Mouse (Mus musculus): Measurements from ENCODE around the gene Scimp. TPM values are rescaled to one million over a fixed set of nuclear protein-coding genes. Genes with fewer than 3 reads are reported as not detected.
"Not testable (repeated sequence)": the region's sequence is repeated elsewhere in the genome, so short reads cannot be mapped to it uniquely, and the experiment has no call there.

Gene Scimp
- polyA plus RNA-seq, 1 experiment from 2014 or later: 2.6 TPM

DNA sequence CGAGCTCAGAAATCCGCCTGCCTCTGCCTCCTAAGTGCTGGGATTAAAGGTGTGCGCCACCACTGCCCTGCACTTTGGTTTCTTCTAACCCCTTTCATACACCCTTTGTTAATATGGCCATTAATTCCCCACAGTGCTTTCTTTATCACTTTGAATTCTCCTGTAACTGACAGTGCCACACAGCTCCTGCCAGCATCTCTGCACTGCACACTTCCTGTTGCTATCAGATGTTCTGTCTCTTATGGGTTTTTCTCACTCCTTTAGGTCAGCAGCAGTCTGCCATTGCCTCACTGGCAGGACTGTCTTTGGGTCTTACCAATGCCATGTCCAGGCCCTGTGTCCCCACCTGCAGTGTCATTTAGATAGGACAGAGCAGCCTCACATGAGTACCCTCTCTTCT is 41.6 kb downstream of the Scimp start:
- Histone ChIP-seq H3K27ac (ENCODE audit: low read depth) (no peak overlapping the region), H3K36me3 (replicated peaks; ENCODE audit: insufficient read depth, low read length) (peaks cover 21% of the 10 kb centered on the region), H3K9ac (replicated peaks) (no peak overlapping the region), H3K4me2 (ENCODE audit: low read depth, low read length) (no peak overlapping the region), H3K4me3 (ENCODE audit: low read depth, low read length) (no peak overlapping the region), H3K9me3 (ENCODE audit: low read length) (no peaks in the 10 kb centered on the region), H3K27me3 (ENCODE audit: insufficient read depth, low read length) (no peaks in the 10 kb centered on the region), H3K4me1 (ENCODE audit: insufficient read depth) (peaks cover 5% of the 10 kb centered on the region; the same call in 1 of the 2 replicates)
- no peak for DNase-seq
- WGBS (ENCODE audit: insufficient replicate concordance): 60% methylated on average over 3 of the region's 3 CpGs
- no peak for ATAC-seq
- no peak for TF ChIP-seq CTCF (IDR thresholded peaks at IDR 0.05; ENCODE audit: low read depth)
- no peak for TF ChIP-seq EP300 (IDR thresholded peaks at IDR 0.05; ENCODE audit: low read depth)

DNA sequence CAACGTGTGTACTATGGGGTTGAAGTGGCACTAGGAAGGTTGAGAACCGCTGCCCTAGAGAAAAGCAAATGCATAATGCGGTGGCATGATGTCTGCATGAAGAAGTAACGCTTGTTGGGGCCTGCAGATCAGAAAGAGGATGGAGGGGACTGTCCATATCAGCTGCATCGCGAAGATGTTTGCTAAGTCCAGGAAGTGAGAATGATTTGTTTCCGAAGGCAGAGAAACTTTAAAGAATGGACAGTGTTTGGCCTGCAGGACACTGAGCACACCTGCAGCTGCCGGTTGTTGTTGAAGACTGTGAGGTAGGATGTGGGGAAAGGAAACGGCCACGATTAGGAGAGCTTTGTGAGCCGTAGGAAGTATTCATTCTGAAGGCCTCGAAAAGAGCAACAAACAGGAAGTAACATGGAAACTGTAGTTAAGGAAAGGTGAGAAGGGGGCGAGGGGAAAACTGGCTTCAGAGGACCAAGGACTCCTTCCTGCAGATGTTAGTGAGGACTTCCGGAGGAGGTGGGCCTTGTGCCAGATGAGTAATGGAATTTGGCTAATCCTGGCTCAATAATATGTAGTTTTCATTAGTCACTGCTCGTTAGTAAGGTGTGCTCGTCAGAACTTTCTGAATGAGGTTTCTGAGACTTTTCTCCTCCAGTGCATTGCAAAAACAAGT is 46.5 kb downstream of the Scimp start:
- 59% methylated on average over 16 of the region's 16 CpGs for WGBS (ENCODE audit: insufficient replicate concordance)
- ATAC-seq (no peak), DNase-seq (no peak)
- H3K36me3 ChIP-seq (replicated peaks; ENCODE audit: insufficient read depth, low read length): peaks cover 4% of the 10 kb centered on the region
- H3K9me3 ChIP-seq (ENCODE audit: low read length): no peaks in the 10 kb centered on the region
- no peak overlapping the region for H3K4me2 ChIP-seq (ENCODE audit: low read depth, low read length)
- TF ChIP-seq CTCF (IDR thresholded peaks at IDR 0.05; ENCODE audit: low read depth) (no peak), EP300 (IDR thresholded peaks at IDR 0.05; ENCODE audit: low read depth) (no peak)
- H3K4me1 ChIP-seq (ENCODE audit: insufficient read depth): peaks cover 12% of the 10 kb centered on the region
- H3K4me3 ChIP-seq (ENCODE audit: low read depth, low read length): no peak overlapping the region
- no peaks in the 10 kb centered on the region for H3K27me3 ChIP-seq (ENCODE audit: insufficient read depth, low read length)
- H3K27ac ChIP-seq (ENCODE audit: low read depth): no peak overlapping the region; the same call in 1 of the 2 replicates
- H3K9ac ChIP-seq (replicated peaks): 0 out of 2 replicates have a peak overlapping the region, but pooled peaks have one; percentile 5

- Histone ChIP-seq H3K27ac (ENCODE audit: low read depth) (peak within 1 kb of the TSS; percentile 91), H3K4me3 (ENCODE audit: low read depth, low read length) (peak within 1 kb of the TSS; percentile 74), H3K9me3 (ENCODE audit: low read length) (no peaks in the 10 kb centered on the region), H3K4me1 (ENCODE audit: insufficient read depth) (peaks cover 12% of the 10 kb centered on the region), H3K9ac (replicated peaks) (peak within 1 kb of the TSS; percentile 86), H3K36me3 (replicated peaks; ENCODE audit: insufficient read depth, low read length) (peaks cover 2% of the 10 kb centered on the region; the same call in 1 of the 2 replicates), H3K27me3 (ENCODE audit: insufficient read depth, low read length) (no peaks in the 10 kb centered on the region), H3K4me2 (ENCODE audit: low read depth, low read length) (peak within 1 kb of the TSS; percentile 91)
- TF ChIP-seq CTCF (IDR thresholded peaks at IDR 0.05; ENCODE audit: low read depth) (no peak), EP300 (IDR thresholded peaks at IDR 0.05; ENCODE audit: low read depth) (no peak)
- under 1% methylated on average over 77 of the region's 78 CpGs for WGBS (ENCODE audit: insufficient replicate concordance)
- DNase-seq (peak; percentile 84), ATAC-seq (peak; percentile 90)
Measured at GRCm38 (mm10) chr11:70763936-70764808, 48.2 kb downstream of the Scimp start, which contains the start of gene Zfp3. Zfp3 (plus strand) TSS chr11:70764209.

DNA sequence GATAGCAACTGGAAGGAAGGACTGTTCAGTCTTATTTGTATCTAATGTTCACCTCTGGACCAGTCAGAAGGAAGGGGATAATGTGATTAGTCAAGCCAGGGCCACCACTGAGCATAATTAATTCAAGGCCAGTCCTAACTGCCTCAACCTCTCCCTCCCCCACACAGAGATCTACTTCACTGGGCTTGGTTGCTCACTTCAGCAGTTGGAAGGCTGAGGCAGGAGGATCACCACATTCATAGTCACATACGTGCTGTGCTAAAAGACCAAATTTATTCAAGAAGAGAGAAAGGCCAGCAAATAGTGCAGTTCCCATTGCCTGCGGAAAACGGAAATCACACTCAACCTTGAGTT is 48.8 kb downstream of the Scimp start:
- Histone ChIP-seq H3K36me3 (replicated peaks; ENCODE audit: insufficient read depth, low read length) (peaks cover 2% of the 10 kb centered on the region; the same call in 1 of the 2 replicates), H3K4me3 (ENCODE audit: low read depth, low read length) (peak overlapping the region; percentile 74), H3K9ac (replicated peaks) (peak overlapping the region; percentile 86), H3K9me3 (ENCODE audit: low read length) (no peaks in the 10 kb centered on the region), H3K4me2 (ENCODE audit: low read depth, low read length) (peak overlapping the region; percentile 91), H3K27me3 (ENCODE audit: insufficient read depth, low read length) (no peaks in the 10 kb centered on the region), H3K4me1 (ENCODE audit: insufficient read depth) (peaks cover 12% of the 10 kb centered on the region), H3K27ac (ENCODE audit: low read depth) (peak overlapping the region; percentile 91)
- no peak for DNase-seq
- TF ChIP-seq CTCF (IDR thresholded peaks at IDR 0.05; ENCODE audit: low read depth) (no peak), EP300 (IDR thresholded peaks at IDR 0.05; ENCODE audit: low read depth) (no peak)
- WGBS (ENCODE audit: insufficient replicate concordance): 33% methylated on average over 3 of the region's 3 CpGs
- ATAC-seq: no peak

- H3K4me3 ChIP-seq (ENCODE audit: low read depth, low read length): no peak overlapping the region
- WGBS (ENCODE audit: insufficient replicate concordance): 75% methylated on average over 9 of the region's 9 CpGs
- TF ChIP-seq EP300 (IDR thresholded peaks at IDR 0.05; ENCODE audit: low read depth) (no peak), CTCF (IDR thresholded peaks at IDR 0.05; ENCODE audit: low read depth) (no peak)
- DNase-seq: no peak
- peaks cover 12% of the 10 kb centered on the region for H3K4me1 ChIP-seq (ENCODE audit: insufficient read depth)
- no peaks in the 10 kb centered on the region for H3K36me3 ChIP-seq (replicated peaks; ENCODE audit: insufficient read depth, low read length)
- no peaks in the 10 kb centered on the region for H3K9me3 ChIP-seq (ENCODE audit: low read length)
- ATAC-seq: no peak
- H3K9ac ChIP-seq (replicated peaks): no peak overlapping the region
- no peak overlapping the region for H3K4me2 ChIP-seq (ENCODE audit: low read depth, low read length)
- H3K27me3 ChIP-seq (ENCODE audit: insufficient read depth, low read length): no peaks in the 10 kb centered on the region
- H3K27ac ChIP-seq (ENCODE audit: low read depth): no peak overlapping the region
Measured at GRCm38 (mm10) chr11:70762641-70763040, 49.7 kb downstream of the Scimp start.

- H3K9me3 ChIP-seq (ENCODE audit: low read length); H3K27me3 ChIP-seq (ENCODE audit: insufficient read depth, low read length); H3K9ac ChIP-seq (replicated peaks); H3K27ac ChIP-seq (ENCODE audit: low read depth); H3K36me3 ChIP-seq (replicated peaks; ENCODE audit: insufficient read depth, low read length); H3K4me1 ChIP-seq (ENCODE audit: insufficient read depth); H3K4me3 ChIP-seq (ENCODE audit: low read depth, low read length); DNase-seq; ATAC-seq; H3K4me2 ChIP-seq (ENCODE audit: low read depth, low read length): not testable (repeated sequence)
- 52% methylated on average over 3 of the region's 3 CpGs for WGBS (ENCODE audit: insufficient replicate concordance)
Measured at GRCm38 (mm10) chr11:70760446-70760845, 51.9 kb downstream of the Scimp start.

All from liver, postnatal 0 days (tissue).